Mouse (Mus musculus): Measurements from ENCODE around the gene Nphp4.

DNA sequence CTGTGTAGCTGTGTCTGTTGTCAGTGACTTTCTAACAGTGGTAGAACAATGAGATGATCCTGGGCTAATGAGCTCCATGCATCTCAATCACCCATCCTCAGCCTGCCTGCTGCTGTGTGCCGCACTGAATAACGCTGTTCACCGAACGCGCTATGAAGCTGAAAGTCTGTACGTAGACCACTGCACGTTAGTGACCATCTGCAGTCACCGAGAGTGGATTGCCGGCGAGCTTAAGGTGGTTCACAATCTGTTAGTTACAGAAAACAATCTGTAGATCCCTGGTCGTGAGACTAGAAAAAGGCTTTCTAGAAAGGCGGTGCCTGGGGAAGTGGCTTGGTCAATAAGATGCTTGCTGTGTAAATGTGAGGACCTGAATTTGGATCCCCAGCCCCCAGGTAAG is 22.4 kb upstream of the Nphp4 start:
- no peak for TF ChIP-seq POLR2A (IDR thresholded peaks at IDR 0.05; ENCODE audit: control insufficient read depth, low read depth, low read length)
- TF ChIP-seq CTCF (IDR thresholded peaks at IDR 0.05; ENCODE audit: control insufficient read depth, insufficient read depth, insufficient replicate concordance, low read depth, low read length) = no peak
